Mouse (Mus musculus): Measurements from ENCODE around the gene Cd86.

DNA sequence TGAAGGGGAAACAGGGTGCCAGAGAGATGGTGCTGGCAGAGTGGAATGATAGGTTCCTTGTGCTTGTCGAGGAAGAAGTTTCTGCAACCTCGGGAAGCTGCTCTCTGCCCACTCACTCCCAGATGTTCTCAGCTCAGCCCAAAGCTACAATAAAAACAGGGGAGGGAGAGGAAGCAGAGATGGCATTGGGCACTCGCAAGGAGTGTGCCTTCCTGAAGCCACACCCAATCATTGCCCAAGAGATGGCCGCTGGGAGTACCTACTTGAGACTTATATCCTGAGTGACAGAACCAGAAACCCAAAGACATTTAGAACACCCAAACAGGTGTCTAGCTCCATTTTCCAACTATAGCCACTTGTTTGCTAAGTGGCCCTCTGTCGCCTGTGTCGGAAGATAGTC, 20.8 kb downstream of the Cd86 start:
- no peak for TF ChIP-seq POLR2A (IDR thresholded peaks at IDR 0.05; ENCODE audit: borderline replicate concordance, control insufficient read depth, low read depth, low read length)
- no peak for TF ChIP-seq CTCF (IDR thresholded peaks at IDR 0.05; ENCODE audit: control insufficient read depth, insufficient read depth, low read length)

Data from bone marrow, adult 2 months (tissue).